Mouse (Mus musculus) layer of hippocampus, adult 2 months (tissue): Measurements from ENCODE around the gene Arl11. TPM values are rescaled to one million over a fixed set of nuclear protein-coding genes. Genes with fewer than 3 reads are reported as not detected.
"Not testable (repeated sequence)": the region's sequence is repeated elsewhere in the genome, so short reads cannot be mapped to it uniquely, and the experiment has no call there.

Source experiments
- DNase-seq, 2 experiments: peaks; one replicate each; pipeline ENCODE4 v3.0.0; 2022; ENCODE audit warnings: low spot score in 2 of 2
- H3K27ac ChIP-seq: fragments of 200-600 bp; 2 replicates; pipeline ENCODE4 v1.8.1; 2022
- H3K4me3 ChIP-seq: fragments of 200-600 bp; 2 replicates; pipeline ENCODE4 v1.8.1; 2022; ENCODE audit warnings: mild to moderate bottlenecking
- CTCF ChIP-seq: fragments of 200-600 bp; conservative IDR thresholded peaks from 2 replicates; pipeline ENCODE4 v1.8.1; 2022; ENCODE audit warnings: antibody characterized with exemption, mild to moderate bottlenecking, moderate library complexity
- total RNA-seq, 2 experiments: library from RNA; stranded (reverse); gene quantifications; 2 replicates each; pipeline ENCODE4 v1.2.3; 2021

The Arl11 gene
- total RNA-seq, 2 experiments from 2014 or later, result 0.32 to 0.41 TPM

DNA sequence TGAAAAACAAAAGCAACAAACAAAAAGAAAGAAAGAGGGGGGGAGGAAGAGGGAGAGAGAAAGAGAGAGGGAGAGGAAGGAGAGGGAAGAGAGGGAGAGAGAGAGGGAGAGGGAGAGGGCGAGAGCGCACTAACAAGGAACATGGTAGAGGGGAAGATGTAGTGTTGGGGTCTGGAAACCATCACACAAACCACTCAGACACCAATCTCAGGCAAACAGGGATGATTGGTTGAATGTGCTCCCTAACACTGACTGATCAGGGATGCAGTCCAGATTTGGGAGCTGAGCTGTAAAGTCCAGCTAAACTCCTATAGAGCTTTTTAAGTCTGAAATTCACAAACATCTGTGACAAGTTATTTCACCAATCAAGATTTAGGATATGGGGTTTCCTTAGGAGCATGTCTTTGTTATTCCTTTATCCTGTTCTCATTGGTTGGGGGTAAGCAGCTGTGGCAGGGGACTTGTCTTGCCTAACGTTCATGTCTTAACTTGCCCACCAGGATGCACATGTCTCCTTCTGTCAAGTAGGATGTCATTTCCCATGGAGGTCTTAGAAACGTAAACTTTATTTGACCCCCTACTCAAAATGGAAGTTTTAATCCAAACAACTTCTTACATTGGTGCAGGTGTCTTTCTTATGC lies 5.5 kb upstream of the Arl11 start:
- no peak for TF ChIP-seq CTCF
- no peak overlapping the region for H3K27ac ChIP-seq
- no peak for DNase-seq
- H3K4me3 ChIP-seq, result no peak overlapping the region

- H3K4me3 ChIP-seq, result no peak overlapping the region
- no peak for TF ChIP-seq CTCF
Measured at GRCm38 (mm10) chr14:61310036-61310772, 651 bp downstream of the Arl11 start.

GRCm38 (mm10) chr14:61310963-61311362 lies 1.4 kb downstream of the Arl11 start:
- DNase-seq, result no peak
- no peak overlapping the region for H3K4me3 ChIP-seq
- no peak overlapping the region for H3K27ac ChIP-seq
- no peak for TF ChIP-seq CTCF

More at GRCm38 (mm10) chr14:61310036-61310772, 651 bp downstream of the Arl11 start:
- no peak overlapping the region for H3K27ac ChIP-seq
- no peak for DNase-seq

DNA sequence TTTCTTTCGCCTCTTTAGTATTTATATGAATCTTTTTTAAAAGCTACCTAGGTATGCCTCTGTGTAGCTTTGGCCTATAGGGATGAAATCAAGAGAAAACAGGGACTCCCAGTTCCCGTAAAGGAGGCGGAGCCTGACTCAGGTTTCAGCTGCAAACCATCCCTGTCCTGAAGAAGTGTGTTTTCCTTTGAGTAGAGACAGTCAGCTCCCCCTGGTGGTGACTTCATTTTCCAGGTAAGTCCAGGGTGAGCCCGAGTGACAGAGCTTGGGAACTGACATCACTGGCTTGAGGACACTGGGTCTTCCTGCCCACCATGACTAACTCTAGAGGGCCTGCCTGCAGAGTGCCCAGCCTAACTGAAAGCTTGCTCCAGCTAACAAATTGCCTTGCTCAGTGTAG lies 7.3 kb downstream of the Arl11 start:
- DNase-seq, result peak; percentile 46 to 60
- TF ChIP-seq CTCF, result peak; percentile 83
- Histone ChIP-seq H3K4me3 (no peak overlapping the region), H3K27ac (no peak overlapping the region)

GRCm38 (mm10) chr14:61320765-61321164 lies 11.2 kb downstream of the Arl11 start:
- no peak for TF ChIP-seq CTCF
- Histone ChIP-seq H3K4me3 (no peak overlapping the region), H3K27ac (no peak overlapping the region)
- no peak for DNase-seq

DNA sequence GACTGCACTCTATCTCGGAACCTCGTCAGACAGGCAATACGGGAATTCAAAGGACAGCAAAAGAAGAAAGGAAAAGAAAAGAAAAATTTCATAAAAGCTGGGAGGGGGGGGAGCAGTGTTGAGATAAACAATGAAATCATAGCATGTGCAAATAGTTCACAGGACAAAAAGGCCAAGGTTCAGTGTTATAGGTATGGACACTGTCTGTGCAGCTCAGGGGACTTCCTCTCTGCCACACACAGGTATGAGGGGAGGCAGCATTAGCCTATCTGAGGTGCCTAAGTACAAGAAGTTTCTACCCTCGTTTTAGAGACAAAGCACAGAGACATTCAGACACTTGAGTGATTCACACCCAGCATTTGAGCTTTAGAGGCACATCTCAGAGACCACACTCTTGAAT lies 11.6 kb downstream of the Arl11 start:
- Histone ChIP-seq H3K27ac (no peak overlapping the region), H3K4me3 (no peak overlapping the region)
- no peak for TF ChIP-seq CTCF
- no peak for DNase-seq

- H3K4me3 ChIP-seq, result no peak overlapping the region
- H3K27ac ChIP-seq, result no peak overlapping the region
- no peak for TF ChIP-seq CTCF
- no peak for DNase-seq
Measured at GRCm38 (mm10) chr14:61322740-61323139, 13.2 kb downstream of the Arl11 start.

DNA sequence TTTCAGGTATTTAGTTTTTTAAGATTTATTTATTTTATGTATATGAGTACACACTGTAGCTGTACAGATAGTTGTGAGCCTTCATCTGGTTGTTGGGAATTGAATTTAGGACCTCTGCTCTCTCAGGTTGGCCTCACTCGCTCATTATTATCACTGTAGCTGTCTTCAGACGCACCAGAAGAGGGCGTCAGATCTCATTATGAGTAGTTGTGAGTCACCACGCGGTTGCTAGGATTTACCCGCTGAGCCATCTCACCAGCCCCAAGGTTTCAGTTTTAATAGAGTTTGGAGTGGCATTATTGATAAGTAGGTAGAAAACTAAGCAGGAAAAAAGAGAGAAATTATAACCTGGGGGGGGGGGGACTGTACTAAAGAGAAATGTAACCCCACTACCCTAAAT lies 17.5 kb downstream of the Arl11 start:
- peak overlapping the region; percentile 92 for H3K27ac ChIP-seq
- DNase-seq, H3K4me3 ChIP-seq: not testable (repeated sequence)
- peak; percentile 62 for TF ChIP-seq CTCF

- Histone ChIP-seq H3K27ac (peak overlapping the region; percentile 92), H3K4me3 (peak overlapping the region; percentile 33)
- DNase-seq, result peak; percentile 83 to 94
- no peak for TF ChIP-seq CTCF
Measured at GRCm38 (mm10) chr14:61327618-61328450, 18.3 kb downstream of the Arl11 start.

DNA sequence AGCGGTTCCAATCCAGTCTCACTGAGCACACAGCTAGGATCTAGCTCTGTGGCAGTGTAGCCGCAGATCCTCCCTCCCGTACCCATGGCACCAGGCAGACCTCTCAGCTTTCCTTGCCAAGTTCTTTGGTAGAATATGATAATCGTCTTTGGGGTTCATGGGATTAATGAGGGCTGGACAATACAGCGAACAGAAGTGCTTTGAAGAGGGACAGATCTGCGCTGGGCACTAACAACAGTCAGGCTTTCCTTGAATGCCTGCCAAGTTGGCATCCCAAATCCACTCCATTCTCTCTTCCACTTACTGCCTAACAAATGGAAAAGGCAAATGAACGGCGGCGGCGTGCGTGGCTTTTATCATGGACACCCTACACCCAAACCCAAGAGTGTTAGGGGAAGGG lies 21.0 kb downstream of the Arl11 start:
- Histone ChIP-seq H3K4me3 (peak overlapping the region; percentile 20; the same call in 1 of the 2 replicates), H3K27ac (peak overlapping the region; percentile 84)
- no peak for TF ChIP-seq CTCF
- peak; percentile 47 to 58 for DNase-seq

- Histone ChIP-seq H3K4me3 (peak overlapping the region; percentile 20; the same call in 1 of the 2 replicates), H3K27ac (peak overlapping the region; percentile 84)
- peak; percentile 81 for TF ChIP-seq CTCF
- DNase-seq, result peak; percentile 77 to 86
Measured at GRCm38 (mm10) chr14:61330996-61331561, 21.5 kb downstream of the Arl11 start.

DNA sequence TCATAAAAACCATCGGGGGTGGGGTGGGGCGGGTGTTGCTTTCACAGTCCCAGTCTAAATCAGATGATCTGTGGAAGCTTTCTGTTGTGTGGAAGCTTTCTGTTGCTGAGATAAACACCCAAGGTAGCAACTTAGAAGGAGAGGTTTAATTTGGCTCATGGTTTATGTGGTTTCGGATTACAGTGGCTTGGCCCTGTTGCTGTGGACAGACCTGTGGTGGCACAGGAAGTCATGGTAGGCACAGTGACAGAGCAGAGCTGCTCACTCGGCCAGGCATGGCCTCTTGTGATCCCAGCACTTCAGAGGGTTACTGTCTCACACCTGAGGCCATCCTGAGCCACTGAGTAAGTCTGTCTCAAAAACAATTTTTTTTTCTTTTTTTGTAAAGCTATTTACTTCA lies 29.8 kb downstream of the Arl11 start:
- TF ChIP-seq CTCF, result no peak

GRCm38 (mm10) chr14:61344590-61344989 lies 35.0 kb downstream of the Arl11 start:
- no peak for DNase-seq
- Histone ChIP-seq H3K27ac (no peak overlapping the region), H3K4me3 (no peak overlapping the region)
- no peak for TF ChIP-seq CTCF

More for the DNA sequence above, 29.8 kb downstream of the Arl11 start:
- H3K4me3 ChIP-seq, result no peak overlapping the region
- H3K27ac ChIP-seq, result no peak overlapping the region
- DNase-seq, result no peak
